Mouse (Mus musculus): ENCODE measurements around the gene Hoxa13.

Hoxa13 gene

GRCm38 (mm10) chr6:52270494-52271480 lies 10.1 kb upstream of the Hoxa13 start:
- in situ Hi-C loops (cut with MboI, MseI): loop anchor here (10.0 to 25.0 kb wide), 3 partner anchors 317 to 567 kb away; no protein-coding TSS in a partner anchor

DNA sequence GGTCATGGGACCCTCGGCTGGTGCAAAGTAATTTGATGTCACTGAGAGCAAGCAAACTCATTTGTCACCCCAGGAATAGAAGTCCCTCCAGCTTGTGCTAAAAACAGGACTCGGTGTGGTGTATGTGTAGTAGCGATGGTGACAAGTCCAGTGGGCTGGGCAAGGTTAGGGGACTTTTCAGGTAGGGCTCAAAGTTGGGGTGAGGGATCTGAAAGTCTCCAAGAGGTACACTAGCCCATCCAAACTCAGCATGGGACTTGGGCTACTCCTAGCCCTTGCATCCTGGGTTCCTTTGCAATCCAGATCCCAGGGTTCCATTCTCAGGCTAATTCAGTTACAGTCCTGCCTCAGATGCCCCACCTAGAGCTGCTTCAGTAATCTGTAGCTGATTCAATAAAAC lies 8.1 kb upstream of the Hoxa13 start:
- in situ Hi-C loops (cut with MboI, MseI): loop anchor here (25.0 kb wide), 2 partner anchors 319 to 569 kb away; no protein-coding TSS in a partner anchor

DNA sequence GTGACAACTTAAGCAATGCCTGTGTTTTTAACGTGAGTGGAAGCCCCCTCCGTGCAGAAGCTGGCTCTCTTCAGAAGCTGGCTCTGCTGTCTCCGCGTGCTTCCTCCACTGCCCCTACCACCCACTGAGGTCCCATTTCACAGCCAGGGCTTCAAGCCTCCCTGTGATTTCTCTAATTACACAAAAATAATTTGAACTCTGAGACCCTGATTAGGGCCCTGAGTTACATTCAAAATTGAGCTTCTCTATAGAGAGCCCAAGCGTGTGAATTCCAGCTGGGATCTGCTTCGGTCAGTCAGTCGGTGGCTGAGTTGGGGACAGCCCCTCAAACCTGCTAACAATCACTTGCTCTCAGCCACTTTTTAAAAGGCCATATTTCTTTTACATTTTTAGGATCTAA lies 7.7 kb upstream of the Hoxa13 start:
- in situ Hi-C loops (cut with MboI, MseI): loop anchor here (25.0 kb wide), 2 partner anchors 319 to 569 kb away; no protein-coding TSS in a partner anchor

DNA sequence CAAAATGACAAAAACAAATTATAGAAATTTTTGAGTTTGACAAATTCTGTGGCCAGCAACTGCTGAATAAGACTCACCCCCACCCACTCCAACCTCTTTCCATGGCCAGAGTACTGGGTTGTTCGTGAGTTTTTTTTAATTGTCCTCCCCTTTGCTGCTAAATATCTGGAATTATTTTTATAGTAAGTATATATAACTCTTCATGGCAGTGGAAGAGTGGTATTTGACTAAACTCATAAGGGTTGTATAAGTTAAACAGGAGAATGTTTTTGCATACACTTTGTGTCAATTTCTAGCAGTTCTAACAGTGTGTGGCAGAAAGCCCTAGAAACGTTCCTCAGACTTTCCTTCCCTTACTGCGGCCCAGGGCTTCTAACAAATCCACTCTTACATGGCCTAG lies 7.0 kb upstream of the Hoxa13 start:
- in situ Hi-C loops (cut with MboI, MseI): loop anchor here (25.0 kb wide), 2 partner anchors 320 to 570 kb away; no protein-coding TSS in a partner anchor

GRCm38 (mm10) chr6:52267221-52267620 lies 6.5 kb upstream of the Hoxa13 start:
- in situ Hi-C loops (cut with MboI, MseI): loop anchor here (25.0 kb wide), 2 partner anchors 320 to 570 kb away; no protein-coding TSS in a partner anchor

GRCm38 (mm10) chr6:52266666-52266985 lies 5.9 kb upstream of the Hoxa13 start:
- in situ Hi-C loops (cut with MboI, MseI): loop anchor here (25.0 kb wide), 2 partner anchors 321 to 571 kb away; no protein-coding TSS in a partner anchor

- in situ Hi-C loops (cut with MboI, MseI): loop anchor here (25.0 kb wide), 2 partner anchors 321 to 571 kb away; no protein-coding TSS in a partner anchor
Measured at GRCm38 (mm10) chr6:52265913-52266665, 5.4 kb upstream of the Hoxa13 start.

DNA sequence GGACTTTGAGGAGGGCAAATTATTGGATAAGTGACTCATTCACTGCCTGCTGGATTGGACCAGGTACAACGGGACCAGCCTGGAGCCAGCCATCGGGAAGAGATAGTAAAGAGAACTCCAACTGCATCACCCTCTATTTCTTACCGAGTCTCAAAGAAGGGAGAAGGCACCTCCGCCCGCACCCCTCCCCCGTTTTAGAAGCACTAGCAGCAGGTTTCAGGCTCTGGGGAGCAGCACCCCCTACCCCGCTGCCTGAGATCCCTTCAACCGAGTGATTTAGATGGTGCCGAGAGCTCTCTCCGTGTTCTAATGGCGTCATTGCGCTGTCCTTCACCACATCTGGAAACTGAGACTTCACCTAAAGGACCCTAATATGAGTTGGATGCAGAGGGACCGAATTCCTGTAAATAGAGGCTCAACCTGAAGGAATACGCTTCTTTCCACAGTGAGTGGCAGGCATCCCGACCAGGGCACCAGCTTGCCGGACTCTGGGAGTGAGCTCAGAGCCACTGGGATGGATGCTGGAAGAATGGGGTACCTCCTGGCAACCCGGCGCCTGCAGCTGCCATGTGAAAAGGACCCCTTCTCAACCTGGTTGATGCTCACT lies 4.7 kb upstream of the Hoxa13 start:
- in situ Hi-C loops (cut with MboI, MseI): loop anchor here (25.0 kb wide), 2 partner anchors 322 to 572 kb away; no protein-coding TSS in a partner anchor

DNA sequence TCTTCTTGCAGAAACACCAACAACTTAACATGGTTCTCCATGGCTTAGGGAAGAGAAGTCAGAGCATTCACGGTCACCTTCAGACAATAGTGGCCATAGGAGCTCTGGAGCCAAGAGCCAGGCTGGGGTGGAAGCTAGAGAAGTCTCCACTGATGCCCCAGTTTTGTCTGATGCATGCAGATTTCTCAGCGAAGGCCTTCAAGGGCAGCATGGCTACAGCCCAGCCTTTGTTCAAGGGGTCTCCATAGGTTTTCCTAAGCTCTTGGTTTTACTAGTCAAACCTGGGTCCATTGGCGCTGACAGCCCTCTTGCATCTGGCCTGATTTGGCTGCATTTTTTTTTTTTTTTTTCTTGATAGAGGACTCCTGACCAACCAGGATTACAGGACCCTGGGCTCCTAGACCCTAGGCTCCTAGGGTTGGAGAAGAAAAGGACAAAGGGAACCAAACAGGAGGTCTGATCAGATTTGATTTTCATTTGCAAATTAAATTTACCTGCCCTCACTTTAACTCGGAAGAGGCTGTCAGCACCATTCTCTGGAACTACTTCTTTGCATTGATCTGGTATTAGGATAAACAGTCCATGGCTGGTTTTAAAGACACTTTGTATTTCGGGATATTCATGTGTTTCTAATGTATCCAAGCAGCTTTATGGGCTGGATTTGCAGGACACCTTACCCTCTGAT lies 3.6 kb upstream of the Hoxa13 start:
- in situ Hi-C loops (cut with MboI, MseI): loop anchor here (5.0 to 25.0 kb wide), 4 partner anchors 43 to 653 kb away; no protein-coding TSS in a partner anchor

DNA sequence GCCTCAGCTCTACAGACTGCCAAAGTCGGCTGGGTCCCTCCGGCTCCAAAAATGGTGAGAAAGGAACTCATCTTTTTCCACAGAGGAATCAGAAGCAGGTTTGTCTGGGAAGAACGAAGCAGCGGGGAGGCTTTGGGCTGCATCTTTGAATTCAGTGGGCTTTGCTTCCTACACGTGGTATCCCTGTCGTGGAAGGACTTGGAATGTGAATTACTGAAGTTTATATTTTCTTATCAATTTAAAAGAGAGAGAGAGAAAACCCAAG lies 2.6 kb upstream of the Hoxa13 start:
- in situ Hi-C loops (cut with MboI, MseI): loop anchor here (5.0 to 25.0 kb wide), 4 partner anchors 44 to 654 kb away; no protein-coding TSS in a partner anchor

DNA sequence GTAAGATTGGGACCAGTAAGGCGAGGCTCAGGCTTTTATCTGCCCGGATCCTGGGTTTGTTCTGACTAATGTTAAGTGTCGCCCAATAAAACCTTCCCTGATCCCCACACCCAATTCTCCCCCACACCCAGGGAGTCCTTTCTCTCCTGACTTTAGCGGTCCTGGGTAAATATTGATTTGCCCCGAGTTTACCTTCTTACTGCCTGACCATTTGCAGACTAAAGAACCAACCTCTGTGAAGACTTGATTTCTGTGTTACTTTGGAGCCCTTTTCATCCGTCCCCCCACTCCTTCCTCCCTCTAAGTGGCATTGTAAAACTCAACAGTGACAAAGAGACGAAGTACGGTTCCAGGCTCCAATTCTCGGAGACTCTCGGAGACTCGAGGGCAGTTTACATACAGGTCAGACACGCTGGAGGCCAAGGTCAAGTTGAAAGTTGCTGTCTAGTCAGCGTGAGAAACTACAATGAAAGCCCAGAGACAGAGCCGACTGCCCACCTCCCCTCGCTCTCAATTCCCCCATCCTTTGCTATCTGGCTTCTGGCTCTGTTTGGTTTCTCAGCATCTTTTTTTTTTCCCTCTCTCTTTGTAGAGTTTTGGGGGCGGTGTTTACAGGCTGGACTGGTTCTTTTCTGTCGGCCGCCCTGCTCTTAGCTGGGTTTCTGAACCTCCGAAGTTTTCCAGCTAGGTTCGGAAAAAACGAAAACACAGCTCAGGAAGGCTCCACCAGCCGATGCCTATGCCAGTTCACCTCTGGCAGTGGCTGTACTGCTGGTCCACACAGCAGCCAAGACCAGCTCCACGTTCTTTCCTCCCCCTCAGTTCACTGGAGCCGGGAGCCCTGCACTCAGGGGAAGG lies 2.0 kb upstream of the Hoxa13 start:
- in situ Hi-C loops (cut with MboI, MseI): loop anchor here (5.0 to 25.0 kb wide), 4 partner anchors 45 to 655 kb away; no protein-coding TSS in a partner anchor

- in situ Hi-C loops (cut with MboI, MseI): loop anchor here (5.0 to 25.0 kb wide), 4 partner anchors 45 to 655 kb away; no protein-coding TSS in a partner anchor
Measured at GRCm38 (mm10) chr6:52261751-52262462, 1.2 kb upstream of the Hoxa13 start.

GRCm38 (mm10) chr6:52259811-52260261 lies 844 bp downstream of the Hoxa13 start:
- in situ Hi-C loops (cut with MboI, MseI): loop anchor here (5.0 to 25.0 kb wide), 4 partner anchors 47 to 657 kb away; no protein-coding TSS in a partner anchor

- in situ Hi-C loops (cut with MboI, MseI): loop anchor here (25.0 kb wide), 2 partner anchors 328 to 578 kb away; no protein-coding TSS in a partner anchor
Measured at GRCm38 (mm10) chr6:52259081-52259790, 1.4 kb downstream of the Hoxa13 start.

DNA sequence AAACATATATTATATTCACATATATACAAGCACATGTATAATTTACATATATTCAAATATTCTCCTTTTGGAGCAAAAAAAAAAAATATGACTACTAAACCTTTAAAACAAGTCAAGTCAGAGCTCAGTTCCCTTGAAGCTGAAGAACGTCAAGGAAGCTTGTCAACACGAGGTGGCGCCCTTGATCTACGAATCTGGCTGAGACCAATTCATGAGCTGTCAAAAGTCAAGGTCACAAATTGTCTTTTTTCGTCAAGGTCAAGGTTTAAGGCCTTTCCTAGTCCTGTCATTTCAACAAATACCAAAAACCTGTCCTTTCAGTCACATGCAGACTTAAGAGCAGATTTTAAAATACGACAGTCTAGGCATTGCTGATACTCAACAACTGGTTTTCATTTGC lies 3.7 kb downstream of the Hoxa13 start:
- in situ Hi-C loops (cut with MboI, MseI): loop anchor here (25.0 kb wide), 2 partner anchors 330 to 580 kb away; no protein-coding TSS in a partner anchor

DNA sequence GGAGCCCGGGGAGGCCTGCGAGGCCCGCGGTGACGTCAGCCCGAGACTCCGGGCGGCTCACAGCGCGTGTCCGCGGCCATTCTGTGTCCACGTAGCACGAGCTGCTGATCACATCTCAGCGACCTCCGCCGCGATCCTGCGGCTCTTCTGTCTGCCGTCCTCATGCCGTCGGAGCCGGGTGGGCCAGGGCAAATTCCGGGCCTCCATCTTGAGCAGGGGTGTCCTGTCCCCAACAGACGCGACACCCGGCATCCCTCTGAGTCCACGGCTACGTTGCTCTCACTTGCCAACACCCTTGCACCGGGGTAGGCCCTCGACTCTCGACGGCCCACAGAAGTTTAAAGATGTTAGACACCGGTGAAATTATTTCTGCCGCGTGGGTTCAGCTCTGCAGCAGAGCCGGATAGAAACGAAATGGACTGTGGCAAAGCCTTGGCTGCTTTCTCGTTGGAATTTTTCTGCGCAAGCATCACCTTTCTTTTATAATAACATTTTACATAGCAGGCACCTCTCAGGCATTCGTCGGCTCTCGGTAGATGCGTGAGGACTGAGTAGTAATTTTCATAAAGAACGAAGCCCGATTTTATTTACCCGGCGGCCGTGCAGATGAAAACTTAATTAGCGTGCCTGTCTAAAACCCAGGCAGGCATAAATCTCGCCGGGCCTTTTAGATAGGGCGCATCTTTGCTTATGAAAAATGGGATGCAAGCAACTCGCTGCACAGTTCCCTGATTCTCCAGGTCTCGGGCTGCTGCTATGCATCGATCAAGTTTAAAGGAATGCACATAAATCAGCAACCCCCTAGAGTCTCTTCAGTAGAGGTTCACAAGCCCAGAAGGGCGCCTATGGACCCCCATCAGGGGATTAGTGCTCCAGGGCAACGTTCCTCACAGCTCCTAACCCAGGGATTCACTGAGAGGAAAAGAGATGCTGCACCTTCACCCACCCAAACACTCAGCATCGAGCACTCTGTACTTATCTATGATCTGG lies 6.9 kb downstream of the Hoxa13 start:
- in situ Hi-C loops (cut with MboI, MseI): loop anchor here (5.0 to 25.0 kb wide), 3 partner anchors 37 to 583 kb away; no protein-coding TSS in a partner anchor
